Mouse (Mus musculus) heart, embryonic 13.5 days (tissue): ENCODE measurements around the gene Cacna2d2. TPM values are rescaled to one million over a fixed set of nuclear protein-coding genes. Genes with fewer than 3 reads are reported as not detected.
A peak's percentile ranks its signal among the peaks of the same experiment; 100 is the strongest.
"Not testable (repeated sequence)": the region's sequence is repeated elsewhere in the genome, so short reads cannot be mapped to it uniquely, and the experiment has no call there.

Experiments used
- ATAC-seq: fragments of 200-750 bp; cut with Nextera tagmentation; 2 replicates; pipeline ENCODE4 v1.8.0; 2017; ENCODE audit warnings: moderate TSS enrichment; ENCODE audit not compliant: insufficient number of reproducible peaks, low FRiP score, low TSS enrichment; ENCODE audit errors: extremely low read depth
- H3K27ac ChIP-seq: fragments of 300-500 bp; sonication (generic); replicated peaks from 2 replicates; pipeline ENCODE4 v1.5.1; 2015; ENCODE audit warnings: moderate library complexity, mild to moderate bottlenecking, inconsistent platforms
- H3K27me3 ChIP-seq: fragments of 300-500 bp; sonication (generic); replicated peaks from 2 replicates; pipeline ENCODE4 v1.6.1; 2015; ENCODE audit warnings: mild to moderate bottlenecking, inconsistent platforms
- H3K36me3 ChIP-seq: fragments of 300-500 bp; sonication (generic); 2 replicates; pipeline ENCODE4 v1.6.1; 2015; ENCODE audit warnings: mild to moderate bottlenecking, inconsistent platforms
- H3K4me1 ChIP-seq: fragments of 300-500 bp; sonication (generic); 2 replicates; pipeline ENCODE4 v1.6.1; 2015; ENCODE audit warnings: inconsistent platforms
- H3K4me2 ChIP-seq: fragments of 300-500 bp; sonication (generic); 2 replicates; pipeline ENCODE4 v1.6.1; 2015; ENCODE audit warnings: inconsistent platforms, mild to moderate bottlenecking, moderate library complexity
- H3K4me3 ChIP-seq: fragments of 300-500 bp; sonication (generic); 2 replicates; pipeline ENCODE4 v1.5.1; 2015; ENCODE audit warnings: moderate library complexity, mild to moderate bottlenecking, inconsistent platforms
- H3K9ac ChIP-seq: fragments of 300-500 bp; sonication (generic); 2 replicates; pipeline ENCODE4 v1.6.1; 2015; ENCODE audit warnings: inconsistent platforms, mild to moderate bottlenecking, moderate library complexity
- H3K9me3 ChIP-seq: fragments of 300-500 bp; sonication (generic); 2 replicates; pipeline ENCODE4 v1.6.1; 2016; ENCODE audit warnings: inconsistent platforms
- WGBS: fragments of 180-500 bp; shearing (Covaris S2); methylation state at CpG from one replicate; pipeline ENCODE4 v1.1.7; 2015; ENCODE audit warnings: mixed read lengths; 5-methylcytosine and 5-hydroxymethylcytosine counted together
- polyA plus RNA-seq: library from polyadenylated mRNA; unstranded; fragments of >200 nt; fragmentation: Nextera tagmentation; extraction: Ambion mirVana; gene quantifications from 2 replicates; pipeline ENCODE4 v1.2.1, GENCODE M21; 2015

The Cacna2d2 gene
- polyA plus RNA-seq, 1 experiment from 2014 or later: 3.8 TPM

DNA sequence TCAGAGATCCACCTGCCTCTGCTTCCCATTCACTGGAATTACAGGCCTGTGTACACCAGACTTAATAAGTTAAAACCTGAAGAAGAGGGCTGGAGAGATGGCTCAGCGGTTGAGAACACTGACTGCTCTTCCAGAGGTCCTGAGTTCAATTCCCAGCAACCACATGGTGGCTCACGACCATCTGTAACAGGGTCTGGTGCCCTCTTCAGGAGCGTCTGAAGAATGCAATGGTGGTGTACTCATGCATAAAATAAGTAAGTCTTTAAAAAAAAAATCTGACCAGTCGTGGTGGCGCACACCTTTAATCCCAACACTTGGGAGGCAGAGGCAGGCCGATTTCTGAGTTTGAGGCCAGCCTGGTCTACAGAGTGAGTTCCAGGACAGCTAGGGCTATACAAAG lies 174.4 kb downstream of the Cacna2d2 start:
- H3K4me3 ChIP-seq, H3K27ac ChIP-seq, H3K9ac ChIP-seq, H3K27me3 ChIP-seq, ATAC-seq, H3K4me2 ChIP-seq, H3K9me3 ChIP-seq: not testable (repeated sequence)
- 84% methylated on average over 6 of the region's 6 CpGs for WGBS
- Histone ChIP-seq H3K36me3 (peaks cover 47% of the 10 kb centered on the region), H3K4me1 (peaks cover 54% of the 10 kb centered on the region)

- H3K4me2 ChIP-seq: no peak overlapping the region
Observed at GRCm38 (mm10) chr9:107575579-107576356, 176.4 kb downstream of the Cacna2d2 start.

DNA sequence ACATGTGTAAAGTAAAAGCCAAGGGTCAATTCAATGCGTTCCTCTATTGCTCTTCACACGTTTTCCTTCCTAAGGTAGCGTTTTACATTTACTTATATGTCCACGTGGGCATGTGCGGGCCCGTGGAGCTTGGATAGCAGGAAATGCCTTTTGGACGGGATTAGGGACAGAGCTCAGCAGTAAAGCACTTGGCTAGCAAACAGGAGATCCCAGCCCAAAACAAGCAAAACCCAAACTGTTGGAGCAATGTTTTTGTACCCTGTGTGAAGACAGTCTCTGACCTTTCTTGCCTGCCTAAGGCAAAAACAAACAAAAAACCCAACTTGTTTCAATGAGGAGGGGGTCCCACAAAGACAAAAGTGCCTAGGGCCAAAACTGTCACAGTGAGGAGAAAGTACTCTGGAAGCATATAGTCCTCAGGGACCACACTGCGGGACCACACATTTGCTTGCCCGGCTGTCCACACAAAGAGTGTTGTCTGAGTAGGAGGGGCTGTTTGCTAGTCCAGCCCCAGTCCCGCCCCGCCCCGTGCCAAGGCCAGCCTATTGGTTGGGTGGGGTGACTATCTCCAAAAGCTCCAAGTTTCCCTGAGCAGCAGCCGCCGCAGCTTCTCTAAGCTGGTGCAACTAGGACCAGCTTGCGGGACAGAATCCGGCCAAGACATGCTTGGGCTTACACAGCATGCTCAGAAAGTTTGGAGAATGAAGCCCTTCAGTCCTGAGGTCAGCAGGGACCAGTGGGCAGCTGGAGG lies 177.1 kb downstream of the Cacna2d2 start, which contains the start of gene Hyal1:
TSS of gene Hyal1 (plus strand) at position 571 of the 751 bp plus-strand sequence.
- peaks cover 33% of the 10 kb centered on the region for H3K36me3 ChIP-seq
- no peaks in the 10 kb centered on the region for H3K9me3 ChIP-seq
- H3K4me1 ChIP-seq: peaks cover 54% of the 10 kb centered on the region
- H3K27ac ChIP-seq: peak within 1 kb of the TSS; percentile 46
- H3K4me3 ChIP-seq: peak within 1 kb of the TSS; percentile 50
- no peaks in the 10 kb centered on the region for H3K27me3 ChIP-seq
- 26% methylated on average over 16 of the region's 16 CpGs for WGBS
- ATAC-seq: peak; percentile 56; the same call in 1 of the 2 replicates
- peak within 1 kb of the TSS; percentile 80 for H3K9ac ChIP-seq
- peak within 1 kb of the TSS; percentile 73 for H3K4me2 ChIP-seq

More at GRCm38 (mm10) chr9:107575579-107576356, 176.4 kb downstream of the Cacna2d2 start:
- WGBS: 82% methylated on average over 14 of the region's 14 CpGs
- ATAC-seq: no peak
- Histone ChIP-seq H3K9me3 (no peaks in the 10 kb centered on the region), H3K36me3 (peaks cover 41% of the 10 kb centered on the region), H3K4me1 (peaks cover 55% of the 10 kb centered on the region), H3K4me3 (no peak overlapping the region), H3K9ac (peak overlapping the region; percentile 80; the same call in 1 of the 2 replicates), H3K27ac (peak overlapping the region; percentile 46), H3K27me3 (no peaks in the 10 kb centered on the region)

DNA sequence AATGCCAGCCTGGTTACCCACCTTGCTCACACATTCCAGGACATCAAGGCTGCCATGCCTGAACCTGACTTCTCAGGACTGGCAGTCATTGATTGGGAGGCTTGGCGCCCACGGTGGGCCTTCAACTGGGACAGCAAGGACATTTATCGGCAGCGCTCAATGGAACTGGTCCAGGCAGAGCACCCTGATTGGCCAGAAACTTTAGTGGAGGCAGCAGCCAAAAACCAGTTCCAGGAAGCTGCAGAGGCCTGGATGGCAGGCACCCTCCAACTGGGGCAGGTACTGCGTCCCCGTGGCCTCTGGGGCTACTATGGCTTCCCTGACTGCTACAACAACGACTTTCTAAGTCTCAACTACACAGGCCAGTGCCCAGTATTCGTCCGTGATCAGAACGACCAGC lies 178.5 kb downstream of the Cacna2d2 start:
- 85% methylated on average over 10 of the region's 10 CpGs for WGBS
- H3K4me3 ChIP-seq: no peak overlapping the region
- H3K4me2 ChIP-seq: peak overlapping the region; percentile 73
- H3K9me3 ChIP-seq: no peaks in the 10 kb centered on the region
- ATAC-seq: no peak
- H3K27me3 ChIP-seq: no peaks in the 10 kb centered on the region
- no peak overlapping the region for H3K27ac ChIP-seq
- H3K9ac ChIP-seq: no peak overlapping the region
- H3K36me3 ChIP-seq: peaks cover 21% of the 10 kb centered on the region
- peaks cover 58% of the 10 kb centered on the region for H3K4me1 ChIP-seq

DNA sequence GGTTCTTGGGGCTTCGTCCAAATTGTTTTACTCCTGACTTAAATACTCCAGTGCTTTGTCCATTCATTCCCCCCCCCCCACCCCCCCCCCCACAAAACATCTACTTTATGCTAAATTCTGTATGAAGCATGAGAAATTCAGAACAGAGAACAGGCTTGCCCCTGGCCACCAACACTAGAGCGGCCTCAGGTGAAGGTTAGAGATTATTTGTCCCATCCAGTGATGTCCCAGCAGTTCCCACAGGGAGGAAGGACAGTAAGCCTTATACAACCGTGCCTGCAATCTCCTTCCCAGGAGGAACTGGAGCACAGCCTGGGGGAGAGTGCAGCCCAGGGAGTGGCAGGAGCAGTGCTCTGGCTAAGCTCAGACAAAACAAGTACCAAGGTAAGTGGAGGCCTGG lies 179.2 kb downstream of the Cacna2d2 start, which contains the start of gene Naa80:
TSS of gene Naa80 (plus strand) at position 301 of the 400 bp plus-strand sequence.
- Histone ChIP-seq H3K4me2 (peak within 1 kb of the TSS; percentile 93), H3K9ac (0 out of 2 replicates have a peak within 1 kb of the TSS, but pooled peaks have one; percentile 14), H3K27ac (0 out of 2 replicates have a peak within 1 kb of the TSS, but pooled peaks have one; percentile 94), H3K4me1 (peaks cover 58% of the 10 kb centered on the region), H3K27me3 (no peaks in the 10 kb centered on the region), H3K4me3 (no peak within 1 kb of the TSS; the same call in 1 of the 2 replicates), H3K9me3 (no peaks in the 10 kb centered on the region), H3K36me3 (peaks cover 21% of the 10 kb centered on the region)
- no peak for ATAC-seq
- 72% methylated on average over 3 of the region's 3 CpGs for WGBS

Other genes starting within 250 kb of the Cacna2d2 start
- gene Dock3, start 167.7 kb upstream of the Cacna2d2 start, polyA plus RNA-seq: 0.29 and 0.61 TPM in 2 replicates
- gene Mapkapk3, start 109.7 kb upstream of the Cacna2d2 start, polyA plus RNA-seq: 5.1 and 7.0 TPM in 2 replicates
- 17.2 and 18.7 TPM in 2 replicates for gene Cish, start 103.6 kb upstream of the Cacna2d2 start, polyA plus RNA-seq
- gene Hemk1, start 61.3 kb upstream of the Cacna2d2 start, polyA plus RNA-seq: 11.4 and 12.0 TPM in 2 replicates
- gene 6430571L13Rik, start 59.0 kb upstream of the Cacna2d2 start, polyA plus RNA-seq: 0.79 and 1.1 TPM in 2 replicates
- gene Tmem115, start 134.3 kb downstream of the Cacna2d2 start, polyA plus RNA-seq: 30.4 and 32.3 TPM in 2 replicates
- gene Cyb561d2, start 142.6 kb downstream of the Cacna2d2 start, polyA plus RNA-seq: 17.7 and 19.1 TPM in 2 replicates
- 27.8 and 27.9 TPM in 2 replicates for gene Nprl2, start 142.6 kb downstream of the Cacna2d2 start, polyA plus RNA-seq
- not detected in 2 replicates for gene Zmynd10, start 147.7 kb downstream of the Cacna2d2 start, polyA plus RNA-seq
- 47.6 and 56.1 TPM in 2 replicates for gene Rassf1, start 151.9 kb downstream of the Cacna2d2 start, polyA plus RNA-seq
- gene Tusc2, start 163.6 kb downstream of the Cacna2d2 start, polyA plus RNA-seq: 44.5 and 51.6 TPM in 2 replicates
- gene Hyal2, start 168.3 kb downstream of the Cacna2d2 start, polyA plus RNA-seq: 94.0 and 104 TPM in 2 replicates
- gene Hyal1, start 177.3 kb downstream of the Cacna2d2 start, polyA plus RNA-seq: 6.3 and 7.5 TPM in 2 replicates
- gene Naa80, start 179.3 kb downstream of the Cacna2d2 start, polyA plus RNA-seq: 13.9 and 14.6 TPM in 2 replicates
- 0.48 and 0.68 TPM in 2 replicates for gene Hyal3, start 181.2 kb downstream of the Cacna2d2 start, polyA plus RNA-seq
- gene Ifrd2, start 188.0 kb downstream of the Cacna2d2 start, polyA plus RNA-seq: 35.7 and 41.3 TPM in 2 replicates
- 9.9 and 11.8 TPM in 2 replicates for gene Sema3b, start 209.6 kb downstream of the Cacna2d2 start, polyA plus RNA-seq
- gene Gnai2, start 235.8 kb downstream of the Cacna2d2 start, polyA plus RNA-seq: 387 and 392 TPM in 2 replicates